Mouse (Mus musculus): ENCODE data around the gene Dkk2. TPM values are rescaled to one million over a fixed set of nuclear protein-coding genes. Genes with fewer than 3 reads are reported as not detected.

Dkk2 gene
- polyA plus RNA-seq (2012; fragmentation: generic; extraction: Trizol), result 1 to 10 TPM; 1.6 to 4.9 TPM

GRCm38 (mm10) chr3:132085112-132085822, at the start of gene Dkk2:
Dkk2 (plus strand) TSS chr3:132085292.

All from C3H10T1/2 (cell line).